Mouse (Mus musculus) Muller cell, postnatal 12 days (primary cell): ENCODE results near the gene Gp1bb.

Source experiments
- DNase-seq: peaks from one replicate; pipeline ENCODE4 v3.0.0-alpha.2; 2015; ENCODE audit errors: inconsistent ontology term

The Gp1bb gene

GRCm38 (mm10) chr16:18604267-18604701 lies 17.9 kb downstream of the Gp1bb start:
- DNase-seq = no peak

- no peak for DNase-seq
These were observed 20.8 kb downstream of the Gp1bb start for GRCm38 (mm10) chr16:18601447-18601846.

GRCm38 (mm10) chr16:18598006-18598405 lies 24.2 kb downstream of the Gp1bb start:
- no peak for DNase-seq

- no peak for DNase-seq
These were observed 25.9 kb downstream of the Gp1bb start for GRCm38 (mm10) chr16:18596255-18596654.

GRCm38 (mm10) chr16:18593930-18594329 lies 28.3 kb downstream of the Gp1bb start:
- no peak for DNase-seq

GRCm38 (mm10) chr16:18591047-18592018 lies 30.9 kb downstream of the Gp1bb start:
- peak; percentile 42 for DNase-seq

GRCm38 (mm10) chr16:18589804-18590790 lies 32.1 kb downstream of the Gp1bb start, which contains the start of gene Tbx1:
Tbx1 (minus strand) TSS chr16:18590671.
- DNase-seq = peak; percentile 24

- DNase-seq = no peak
These were observed 33.1 kb downstream of the Gp1bb start for GRCm38 (mm10) chr16:18589080-18589621.

- DNase-seq = no peak
These were observed 33.5 kb downstream of the Gp1bb start for GRCm38 (mm10) chr16:18588738-18589055.

- DNase-seq = no peak
These were observed 34.1 kb downstream of the Gp1bb start for GRCm38 (mm10) chr16:18587847-18588737.

- no peak for DNase-seq
These were observed 35.2 kb downstream of the Gp1bb start for GRCm38 (mm10) chr16:18586906-18587546.

GRCm38 (mm10) chr16:18586076-18586905 lies 35.9 kb downstream of the Gp1bb start:
- no peak for DNase-seq

GRCm38 (mm10) chr16:18585676-18586075 lies 36.5 kb downstream of the Gp1bb start:
- no peak for DNase-seq

- no peak for DNase-seq
These were observed 37.2 kb downstream of the Gp1bb start for GRCm38 (mm10) chr16:18584901-18585510.

GRCm38 (mm10) chr16:18583673-18584357 lies 38.4 kb downstream of the Gp1bb start:
- DNase-seq = no peak

- no peak for DNase-seq
These were observed 39.0 kb downstream of the Gp1bb start for GRCm38 (mm10) chr16:18583169-18583568.

GRCm38 (mm10) chr16:18582426-18583148 lies 39.6 kb downstream of the Gp1bb start:
- DNase-seq = no peak
